Mouse (Mus musculus) neural tube, postnatal 0 days (tissue): Measurements from ENCODE around the gene Pgap2. TPM values are rescaled to one million over a fixed set of nuclear protein-coding genes. Genes with fewer than 3 reads are reported as not detected.

ENCODE experiments used
- polyA plus RNA-seq: library from polyadenylated mRNA; unstranded; fragments of >200 nt; fragmentation: Nextera tagmentation; extraction: Ambion mirVana; gene quantifications from 2 replicates; pipeline ENCODE4 v1.2.1, GENCODE M21; 2015

Gene Pgap2
- 69.0 and 69.2 TPM in 2 replicates for polyA plus RNA-seq

GRCm38 (mm10) chr7:102209756-102210721, at the start of gene Pgap2, which contains the start of gene Nup98:
Pgap2 (plus strand) TSS chr7:102210208.
Nup98 (minus strand) TSS chr7:102210176.

GRCm38 (mm10) chr7:102255954-102256353, 45.9 kb downstream of the Pgap2 start, which contains the start of gene Rhog:
Rhog (minus strand) TSS chr7:102256054.

GRCm38 (mm10) chr7:102267601-102268394, 57.8 kb downstream of the Pgap2 start, which contains the start of gene Stim1:
Stim1 (plus strand) TSS chr7:102267806.

Other genes starting within 250 kb of the Pgap2 start
- 2.7 and 2.9 TPM in 2 replicates for gene Il18bp, start 191.5 kb upstream of the Pgap2 start, polyA plus RNA-seq
- gene Rnf121, start 144.7 kb upstream of the Pgap2 start, polyA plus RNA-seq = 27.7 and 28.9 TPM in 2 replicates
- 17.4 and 22.7 TPM in 2 replicates for gene Xndc1, start 144.7 kb upstream of the Pgap2 start, polyA plus RNA-seq
- 0.59 and 0.78 TPM in 2 replicates for gene Xntrpc, start 144.5 kb upstream of the Pgap2 start, polyA plus RNA-seq
- gene Trpc2, start 127.1 kb upstream of the Pgap2 start, polyA plus RNA-seq = 0.08 TPM in 1 of 2 replicates, not detected in the other
- gene Art1, start 108.5 kb upstream of the Pgap2 start, polyA plus RNA-seq = 0.22 and 0.27 TPM in 2 replicates
- gene Art5, start 100.7 kb upstream of the Pgap2 start, polyA plus RNA-seq = 0.23 and 0.93 TPM in 2 replicates
- 0.09 TPM in 1 of 2 replicates, not detected in the other for gene Chrna10, start 93.4 kb upstream of the Pgap2 start, polyA plus RNA-seq
- gene Nup98, start within 50 bp of the Pgap2 start, polyA plus RNA-seq = 11.5 and 12.6 TPM in 2 replicates
- gene Rhog, start 45.8 kb downstream of the Pgap2 start, polyA plus RNA-seq = 23.8 and 27.4 TPM in 2 replicates
- 18.0 TPM in 2 replicates for gene Stim1, start 57.6 kb downstream of the Pgap2 start, polyA plus RNA-seq
- 23.1 and 26.0 TPM in 2 replicates for gene Rrm1, start 231.5 kb downstream of the Pgap2 start, polyA plus RNA-seq